9 mouse cellular contexts compared by ENCODE assay signal in genomic region chr2:20276124-20276523, GRCm38 (mm10).
DNase-seq lines count a peak whose midpoint lies in the region; ATAC-seq lines count a peak whose summit lies in the region.
"Had no signal": no experiment of that assay in that cellular context is flagged by ENCODE, and none has a peak within 500 bp of the region (broad histone marks: within the 10 kb centered on the region; RNA-seq: fewer than 3 reads in every experiment).

No protein-coding gene starts in this region.

- H3K36me3 ChIP-seq in limb, embryonic 11.5 days (ENCODE audit: control insufficient read depth, insufficient read depth, low read length): no peaks in the 10 kb centered on the region
- H3K36me3 ChIP-seq: stomach, embryonic 15.5 days had no signal

- H3K4me3 ChIP-seq in limb, embryonic 11.5 days (ENCODE audit: low read depth, low read length): no peak overlapping the region
- H3K4me3 ChIP-seq: stomach, embryonic 15.5 days had no signal

- no peaks in the 10 kb centered on the region for H3K9me3 ChIP-seq in limb, embryonic 11.5 days (ENCODE audit: control insufficient read depth, low read length)
- H3K9me3 ChIP-seq: stomach, embryonic 15.5 days had no signal

- no peak overlapping the region for H3K27ac ChIP-seq in limb, embryonic 11.5 days (replicated peaks; ENCODE audit: low read depth, low read length)
- H3K27ac ChIP-seq: stomach, embryonic 15.5 days had no signal

- H3K9ac ChIP-seq in limb, embryonic 11.5 days (ENCODE audit: low read length): no peak overlapping the region
- H3K9ac ChIP-seq: stomach, embryonic 15.5 days had no signal

- H3K4me1 ChIP-seq in limb, embryonic 11.5 days (ENCODE audit: control insufficient read depth, insufficient read depth, low read length): no peaks in the 10 kb centered on the region
- H3K4me1 ChIP-seq: stomach, embryonic 15.5 days had no signal

- no peak overlapping the region for H3K4me2 ChIP-seq in limb, embryonic 11.5 days (ENCODE audit: low read depth, severe bottlenecking)
- H3K4me2 ChIP-seq: stomach, embryonic 15.5 days had no signal

- WGBS in limb, embryonic 11.5 days: 54% methylated on average over 2 of the region's 2 CpGs

- ATAC-seq in limb, embryonic 11.5 days (ENCODE audit: insufficient number of reproducible peaks, low FRiP score, low TSS enrichment, low read depth): no peak

- H3K27me3 ChIP-seq in limb, embryonic 11.5 days (ENCODE audit: control insufficient read depth, insufficient read depth, low read length): no peaks in the 10 kb centered on the region
- H3K27me3 ChIP-seq: stomach, embryonic 15.5 days had no signal

- DNase-seq in ovary, postnatal 10 days (ENCODE audit: low spot score): peak; percentile 27
- no peak for DNase-seq in ovary, adult 18-20 months (ENCODE audit: low spot score)
- DNase-seq in adrenal gland, postnatal 14 days: peak; percentile 68
- peak; percentile 69 for DNase-seq in embryo, embryonic 9.5 days (ENCODE audit: extremely low spot score)
- peak; percentile 19 to 67 for DNase-seq in kidney, adult 8-10 months
- DNase-seq in limb, embryonic 11.5 days (ENCODE audit: low spot score): peak; percentile 72
- peak; percentile 48 for DNase-seq in right cerebral cortex, postnatal 14 days
- no peak for DNase-seq in spleen, postnatal 14 days (ENCODE audit: low spot score in 2 of 2)

Comparison
In these comparisons a context has a peak if more than half of its experiments do, and no peak if none do; other contexts are left out.
1. DNase-seq: peak in ovary, postnatal 10 days (single experiment), adrenal gland, postnatal 14 days (single experiment), embryo, embryonic 9.5 days (single experiment), kidney, adult 8-10 months (2 of 2), limb, embryonic 11.5 days (single experiment) and right cerebral cortex, postnatal 14 days (single experiment); none in ovary, adult 18-20 months (single experiment) and spleen, postnatal 14 days (0 of 2).